Mouse (Mus musculus) embryonic facial prominence, embryonic 14.5 days (tissue): ENCODE measurements around the gene Dnah17. TPM values are rescaled to one million over a fixed set of nuclear protein-coding genes. Genes with fewer than 3 reads are reported as not detected.
A peak's percentile ranks its signal among the peaks of the same experiment; 100 is the strongest.

Source experiments
- ATAC-seq: fragments of 200-750 bp; cut with Nextera tagmentation; 2 replicates; pipeline ENCODE4 v1.8.0; 2017; ENCODE audit warnings: low read depth, moderate number of reproducible peaks, moderate TSS enrichment
- DNase-seq: peaks from one replicate; pipeline ENCODE4 v3.0.0-alpha.2; 2015; ENCODE audit warnings: low spot score
- H3K27ac ChIP-seq: fragments of 300-500 bp; sonication (generic); replicated peaks from 2 replicates; pipeline ENCODE4 v1.5.1; 2014; ENCODE audit warnings: low read depth, mild to moderate bottlenecking, low read length, moderate library complexity
- H3K27me3 ChIP-seq: fragments of 300-500 bp; sonication (generic); replicated peaks from 2 replicates; pipeline ENCODE4 v1.6.1; 2014; ENCODE audit warnings: low read length; ENCODE audit not compliant: control insufficient read depth, insufficient read depth
- H3K36me3 ChIP-seq: fragments of 300-500 bp; sonication (generic); 2 replicates; pipeline ENCODE4 v1.6.1; 2014; ENCODE audit warnings: low read length, mixed read lengths; ENCODE audit not compliant: control insufficient read depth, insufficient read depth
- H3K4me1 ChIP-seq: fragments of 300-500 bp; sonication (generic); 2 replicates; pipeline ENCODE4 v1.6.1; 2014; ENCODE audit warnings: antibody characterized with exemption, low read length; ENCODE audit not compliant: control insufficient read depth, insufficient read depth
- H3K4me2 ChIP-seq: fragments of 300-500 bp; sonication (generic); 2 replicates; pipeline ENCODE4 v1.6.1; 2014; ENCODE audit warnings: low read depth, mild to moderate bottlenecking, low read length, moderate library complexity, mixed read lengths
- H3K4me3 ChIP-seq: fragments of 300-500 bp; sonication (generic); 2 replicates; pipeline ENCODE4 v1.5.1; 2014; ENCODE audit warnings: low read depth, mild to moderate bottlenecking, low read length
- H3K9ac ChIP-seq: fragments of 300-500 bp; sonication (generic); 2 replicates; pipeline ENCODE4 v1.6.1; 2014; ENCODE audit warnings: low read depth, mild to moderate bottlenecking, low read length, moderate library complexity, mixed read lengths
- H3K9me3 ChIP-seq: fragments of 300-500 bp; sonication (generic); 2 replicates; pipeline ENCODE4 v1.6.1; 2016; ENCODE audit warnings: low read length; ENCODE audit not compliant: control insufficient read depth
- WGBS: fragments of 180-500 bp; shearing (Covaris S2); extraction: QIAGEN DNeasy Blood & Tissue Kit; methylation state at CpG from one replicate; pipeline ENCODE4 v1.1.7; 2014; 5-methylcytosine and 5-hydroxymethylcytosine counted together
- polyA plus RNA-seq: library from polyadenylated mRNA; unstranded; fragments of >200 nt; fragmentation: Nextera tagmentation; extraction: Ambion mirVana; gene quantifications from 2 replicates; pipeline ENCODE4 v1.2.1, GENCODE M21; 2014

Gene Dnah17
- polyA plus RNA-seq, 1 experiment from 2014 or later, result 0.06 TPM

GRCm38 (mm10) chr11:118007460-118008143, 122.8 kb downstream of the Dnah17 start:
- H3K4me3 ChIP-seq, result no peak overlapping the region
- H3K4me1 ChIP-seq, result peaks cover 21% of the 10 kb centered on the region
- H3K36me3 ChIP-seq, result peaks cover 46% of the 10 kb centered on the region
- DNase-seq, result peak; percentile 52
- no peaks in the 10 kb centered on the region for H3K27me3 ChIP-seq
- no peaks in the 10 kb centered on the region for H3K9me3 ChIP-seq
- WGBS, result 47% methylated on average over 7 of the region's 8 CpGs
- no peak for ATAC-seq
- no peak overlapping the region for H3K9ac ChIP-seq
- H3K4me2 ChIP-seq, result no peak overlapping the region
- H3K27ac ChIP-seq, result no peak overlapping the region

- no peak overlapping the region for H3K9ac ChIP-seq
- no peaks in the 10 kb centered on the region for H3K27me3 ChIP-seq
- WGBS, result 74% methylated on average over 5 of the region's 5 CpGs
- H3K4me2 ChIP-seq, result no peak overlapping the region
- H3K36me3 ChIP-seq, result peaks cover 74% of the 10 kb centered on the region
- ATAC-seq (no peak), DNase-seq (no peak)
- H3K27ac ChIP-seq, result 0 out of 2 replicates have a peak overlapping the region, but pooled peaks have one; percentile 28
- H3K9me3 ChIP-seq, result no peaks in the 10 kb centered on the region
- H3K4me1 ChIP-seq, result peaks cover 13% of the 10 kb centered on the region
- H3K4me3 ChIP-seq, result no peak overlapping the region
Measured at GRCm38 (mm10) chr11:118004217-118004616, 126.2 kb downstream of the Dnah17 start.

- Histone ChIP-seq H3K27ac (0 out of 2 replicates have a peak overlapping the region, but pooled peaks have one; percentile 28), H3K4me2 (no peak overlapping the region), H3K36me3 (peaks cover 74% of the 10 kb centered on the region), H3K27me3 (no peaks in the 10 kb centered on the region), H3K4me1 (peaks cover 10% of the 10 kb centered on the region; the same call in 1 of the 2 replicates), H3K4me3 (no peak overlapping the region), H3K9ac (0 out of 2 replicates have a peak overlapping the region, but pooled peaks have one; percentile 8), H3K9me3 (no peaks in the 10 kb centered on the region)
- 61% methylated on average over 5 of the region's 5 CpGs for WGBS
- ATAC-seq (peak; percentile 38; the same call in 1 of the 2 replicates), DNase-seq (peak; percentile 42)
Measured at GRCm38 (mm10) chr11:118003718-118004117, 126.7 kb downstream of the Dnah17 start.

GRCm38 (mm10) chr11:118003176-118003575, 127.3 kb downstream of the Dnah17 start:
- Histone ChIP-seq H3K4me3 (no peak overlapping the region), H3K4me2 (no peak overlapping the region), H3K27ac (no peak overlapping the region), H3K9ac (no peak overlapping the region), H3K36me3 (peaks cover 79% of the 10 kb centered on the region), H3K4me1 (peaks cover 10% of the 10 kb centered on the region; the same call in 1 of the 2 replicates), H3K9me3 (no peaks in the 10 kb centered on the region), H3K27me3 (no peaks in the 10 kb centered on the region)
- no peak for ATAC-seq
- WGBS, result 88% methylated on average over 14 of the region's 14 CpGs
- no peak for DNase-seq

- 91% methylated on average over 7 of the region's 7 CpGs for WGBS
- H3K36me3 ChIP-seq, result peaks cover 70% of the 10 kb centered on the region
- DNase-seq, result no peak
Measured at GRCm38 (mm10) chr11:118000565-118001215, 129.7 kb downstream of the Dnah17 start.

DNA sequence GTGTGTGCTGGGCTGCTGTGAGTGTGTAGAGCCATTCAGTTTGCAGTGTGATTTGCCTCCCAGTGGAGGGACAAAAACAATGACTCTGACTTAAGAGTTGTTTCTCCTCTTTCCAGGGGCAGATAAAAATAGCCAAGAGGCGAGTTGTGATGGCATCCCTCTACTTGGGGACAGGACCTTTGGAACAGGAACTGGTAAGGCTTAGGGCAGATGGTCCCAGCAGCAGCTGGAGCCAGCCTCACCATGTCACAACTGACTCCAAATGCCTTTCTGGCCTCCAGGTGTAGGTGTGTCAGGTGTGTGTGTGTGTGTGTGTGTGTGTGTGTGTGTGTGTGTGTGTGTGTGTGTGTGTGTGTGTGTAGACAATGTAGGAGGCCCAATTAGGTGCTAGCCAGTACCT, 130.4 kb downstream of the Dnah17 start:
- H3K36me3 ChIP-seq, result peaks cover 64% of the 10 kb centered on the region
- ATAC-seq (no peak), DNase-seq (no peak)
- H3K4me1 ChIP-seq, result peaks cover 6% of the 10 kb centered on the region
- no peak overlapping the region for H3K4me2 ChIP-seq
- no peaks in the 10 kb centered on the region for H3K9me3 ChIP-seq
- no peak overlapping the region for H3K27ac ChIP-seq
- no peaks in the 10 kb centered on the region for H3K27me3 ChIP-seq
- no peak overlapping the region for H3K9ac ChIP-seq
- no peak overlapping the region for H3K4me3 ChIP-seq
- WGBS, result 58% methylated on average over 1 of the region's 1 CpGs

More at GRCm38 (mm10) chr11:118000565-118001215, 129.7 kb downstream of the Dnah17 start:
- no peak overlapping the region for H3K27ac ChIP-seq
- no peak overlapping the region for H3K4me3 ChIP-seq
- H3K9me3 ChIP-seq, result no peaks in the 10 kb centered on the region
- peaks cover 6% of the 10 kb centered on the region; the same call in 1 of the 2 replicates for H3K4me1 ChIP-seq
- no peak overlapping the region for H3K9ac ChIP-seq
- H3K27me3 ChIP-seq, result no peaks in the 10 kb centered on the region
- ATAC-seq, result no peak
- no peak overlapping the region for H3K4me2 ChIP-seq

GRCm38 (mm10) chr11:117999260-117999934, 131.0 kb downstream of the Dnah17 start:
- no peak for DNase-seq
- H3K9me3 ChIP-seq, result no peaks in the 10 kb centered on the region
- H3K27ac ChIP-seq, result no peak overlapping the region
- no peak overlapping the region for H3K4me3 ChIP-seq
- H3K36me3 ChIP-seq, result peaks cover 57% of the 10 kb centered on the region
- WGBS, result 91% methylated on average over 6 of the region's 6 CpGs
- H3K27me3 ChIP-seq, result no peaks in the 10 kb centered on the region
- no peak overlapping the region for H3K4me2 ChIP-seq
- ATAC-seq, result no peak
- H3K4me1 ChIP-seq, result peaks cover 11% of the 10 kb centered on the region
- H3K9ac ChIP-seq, result no peak overlapping the region

- Histone ChIP-seq H3K9me3 (no peaks in the 10 kb centered on the region), H3K4me3 (no peak overlapping the region), H3K4me1 (peaks cover 17% of the 10 kb centered on the region), H3K27ac (no peak overlapping the region; the same call in 1 of the 2 replicates), H3K27me3 (no peaks in the 10 kb centered on the region), H3K36me3 (peaks cover 47% of the 10 kb centered on the region), H3K4me2 (no peak overlapping the region), H3K9ac (no peak overlapping the region)
- 79% methylated on average over 4 of the region's 4 CpGs for WGBS
- DNase-seq (no peak), ATAC-seq (no peak)
Measured at GRCm38 (mm10) chr11:117998356-117998755, 132.1 kb downstream of the Dnah17 start.
